13 mouse cellular contexts compared by ENCODE assay signal in the genomic region with DNA sequence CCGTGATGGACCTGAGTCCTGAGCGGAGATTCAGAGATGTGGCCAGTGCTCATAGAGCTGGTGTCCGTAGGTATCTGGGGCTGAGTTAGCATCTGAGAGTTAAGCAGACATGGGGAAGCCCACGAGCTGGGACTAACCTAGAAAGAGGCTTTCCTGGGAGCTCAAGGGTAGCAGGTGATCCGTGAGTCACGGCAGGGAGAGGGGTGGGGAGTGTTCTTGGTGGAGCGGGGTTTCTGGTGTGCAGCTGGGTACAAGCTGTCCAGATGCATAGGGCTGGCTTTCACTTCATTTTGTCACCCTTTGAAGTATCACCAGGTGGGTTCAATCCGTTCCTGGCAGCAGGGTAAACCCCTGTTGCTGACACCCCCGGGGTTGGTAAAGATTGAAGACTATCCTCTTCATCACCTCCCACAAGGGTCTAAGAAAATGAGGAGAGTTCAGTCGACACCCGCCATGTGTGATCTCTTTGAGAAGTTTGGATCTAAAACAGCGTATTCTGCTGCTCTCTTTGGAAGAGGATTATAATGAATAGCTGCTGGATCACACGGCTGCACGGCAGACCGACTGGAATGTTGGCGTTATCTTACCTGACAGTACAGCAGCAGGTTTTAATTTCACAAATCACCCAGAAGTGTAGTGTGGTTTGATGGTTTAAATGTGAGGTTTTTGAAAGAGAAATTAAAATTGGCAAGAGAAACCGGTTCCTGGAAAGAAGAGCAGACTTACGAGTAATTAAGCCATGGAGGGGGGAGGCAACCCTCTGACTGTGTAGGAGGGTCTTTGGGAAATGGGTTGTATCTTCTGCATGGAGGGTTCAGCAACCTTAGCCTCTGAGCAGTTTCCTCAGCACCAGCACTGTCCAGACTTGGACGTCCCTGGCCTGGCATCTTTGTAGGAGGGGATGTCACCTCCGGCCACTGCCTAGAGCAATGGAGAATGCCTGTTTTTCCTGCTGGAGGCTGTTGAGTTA.
DNase-seq lines count a peak whose midpoint lies in the region; ATAC-seq and TF ChIP-seq lines count a peak whose summit lies in the region.
"Had no signal": no experiment of that assay in that cellular context is flagged by ENCODE, and none has a peak within 500 bp of the region (broad histone marks: within the 10 kb centered on the region; RNA-seq: fewer than 3 reads in every experiment).

No protein-coding gene starts in this region.

- no peak overlapping the region for H3ac ChIP-seq in myocyte (ENCODE audit: control insufficient read depth, insufficient read length)

- 0 out of 2 replicates have a peak overlapping the region, but pooled peaks have one; percentile 11 for H3K27ac ChIP-seq in kidney, postnatal 0 days
- peak overlapping the region; percentile 60 for H3K27ac ChIP-seq in embryonic facial prominence, embryonic 13.5 days
- H3K27ac ChIP-seq: layer of hippocampus, adult 2 months; macrophage had no signal

- H3K4me3 ChIP-seq in kidney, postnatal 0 days (replicated peaks; ENCODE audit: low read depth, low read length), result no peak overlapping the region
- H3K4me3 ChIP-seq in embryonic facial prominence, embryonic 13.5 days, result no peak overlapping the region
- H3K4me3 ChIP-seq in myocyte, result peak overlapping the region; percentile 53
- H3K4me3 ChIP-seq: layer of hippocampus, adult 2 months had no signal

- TF ChIP-seq CTCF in kidney, postnatal 0 days (IDR thresholded peaks at IDR 0.05; ENCODE audit: low read depth), result no peak

- H3K9me3 ChIP-seq in kidney, postnatal 0 days (replicated peaks; ENCODE audit: low read length), result no peaks in the 10 kb centered on the region
- no peaks in the 10 kb centered on the region for H3K9me3 ChIP-seq in embryonic facial prominence, embryonic 13.5 days

- H3K4me2 ChIP-seq in kidney, postnatal 0 days (ENCODE audit: low read length), result peak overlapping the region; percentile 30; the same call in 1 of the 2 replicates
- peak overlapping the region; percentile 43 for H3K4me2 ChIP-seq in embryonic facial prominence, embryonic 13.5 days
- peak overlapping the region; percentile 98 for H3K4me2 ChIP-seq in myocyte (ENCODE audit: low read depth)

- H3K27me3 ChIP-seq in kidney, postnatal 0 days (ENCODE audit: insufficient read depth, low read length), result no peaks in the 10 kb centered on the region
- H3K27me3 ChIP-seq in embryonic facial prominence, embryonic 13.5 days, result no peaks in the 10 kb centered on the region
- H3K27me3 ChIP-seq in myocyte (ENCODE audit: control insufficient read depth, insufficient read depth, insufficient read length), result no peaks in the 10 kb centered on the region

- WGBS in kidney, postnatal 0 days, result 41% methylated on average over 20 of the region's 20 CpGs
- WGBS in embryonic facial prominence, embryonic 13.5 days, result 35% methylated on average over 20 of the region's 20 CpGs

- no peak for TF ChIP-seq POLR2A in myocyte (IDR thresholded peaks at IDR 0.05; ENCODE audit: insufficient read length, low read depth)

- H3K9ac ChIP-seq in kidney, postnatal 0 days (ENCODE audit: low read depth, low read length), result no peak overlapping the region
- H3K9ac ChIP-seq in embryonic facial prominence, embryonic 13.5 days, result no peak overlapping the region

- ATAC-seq in frontal cortex, adult (ENCODE audit: low TSS enrichment), result peak; percentile 28; the same call in 1 of the 2 replicates
- ATAC-seq in kidney, postnatal 0 days (replicated peaks; ENCODE audit: low FRiP score, low read depth), result no peak
- peak; percentile 63 for ATAC-seq in embryonic facial prominence, embryonic 13.5 days (ENCODE audit: insufficient number of reproducible peaks, insufficient read depth, low FRiP score, low TSS enrichment, low read depth)
- ATAC-seq: hindbrain, embryonic 16.5 days had no signal

- no peak for DNase-seq in frontal cortex, postnatal 25 days (ENCODE audit: low spot score in 2 of 2)
- no peak for DNase-seq in kidney, postnatal 0 days (ENCODE audit: low spot score)
- no peak for DNase-seq in kidney, adult 11 months
- no peak for DNase-seq in right cerebral cortex, postnatal 4 days
- DNase-seq in left cerebral cortex, adult 18-20 months (ENCODE audit: low spot score in 2 of 2), result no peak
- DNase-seq: adrenal gland, postnatal 25 days; cerebellum, adult 8-10 months had no signal

- H3K79me2 ChIP-seq in myocyte (ENCODE audit: control insufficient read depth, insufficient read depth), result peaks cover 62% of the 10 kb centered on the region

- no peaks in the 10 kb centered on the region for H3K36me3 ChIP-seq in kidney, postnatal 0 days (ENCODE audit: insufficient read depth, low read length)
- no peaks in the 10 kb centered on the region for H3K36me3 ChIP-seq in embryonic facial prominence, embryonic 13.5 days
- H3K36me3 ChIP-seq in myocyte (ENCODE audit: control insufficient read depth, insufficient read depth), result no peaks in the 10 kb centered on the region

- 0 out of 2 replicates have a peak, but pooled peaks cover 14% of the 10 kb centered on the region for H3K4me1 ChIP-seq in kidney, postnatal 0 days (replicated peaks; ENCODE audit: insufficient read depth, low read length)
- peaks cover 56% of the 10 kb centered on the region for H3K4me1 ChIP-seq in embryonic facial prominence, embryonic 13.5 days

TF ChIP-seq in myocyte, 11 proteins besides CTCF, POLR2A, EP300 and RAD21:
- TF ChIP-seq POLR2AphosphoS2 (IDR thresholded peaks at IDR 0.05; ENCODE audit: insufficient read length, low read depth) (no peak), MYOD1 (IDR thresholded peaks at IDR 0.05; ENCODE audit: control insufficient read depth in 1 of 3, insufficient read length in 2 of 3, low read depth in 2 of 3) (no peak), E2F4 (IDR thresholded peaks at IDR 0.05; ENCODE audit: insufficient read depth) (no peak), TCF3 (IDR thresholded peaks at IDR 0.05; ENCODE audit: insufficient read length, low read depth) (no peak), REST (IDR thresholded peaks at IDR 0.05; ENCODE audit: insufficient read depth, insufficient read length) (no peak), MAX (IDR thresholded peaks at IDR 0.05; ENCODE audit: low read depth) (no peak), TCF12 (IDR thresholded peaks at IDR 0.05; ENCODE audit: insufficient read depth, poor library complexity, severe bottlenecking) (no peak)

Comparison
In these comparisons a context has a peak if more than half of its experiments do, and no peak if none do; other contexts are left out.
1. H3K4me2 ChIP-seq: peak in every context shown above with its lines; median percentile 98 in myocyte; 43 in embryonic facial prominence, embryonic 13.5 days; 30 in kidney, postnatal 0 days.